Mouse (Mus musculus) adipocyte (in vitro differentiated cells): ENCODE data around the gene Gm45521.
"Not testable (repeated sequence)": the region's sequence is repeated elsewhere in the genome, so short reads cannot be mapped to it uniquely, and the experiment has no call there.

Experiments used
- DNase-seq: peaks from one replicate; pipeline ENCODE4 v3.0.0-alpha.2; 2016; ENCODE audit warnings: low spot score

The Gm45521 gene

DNA sequence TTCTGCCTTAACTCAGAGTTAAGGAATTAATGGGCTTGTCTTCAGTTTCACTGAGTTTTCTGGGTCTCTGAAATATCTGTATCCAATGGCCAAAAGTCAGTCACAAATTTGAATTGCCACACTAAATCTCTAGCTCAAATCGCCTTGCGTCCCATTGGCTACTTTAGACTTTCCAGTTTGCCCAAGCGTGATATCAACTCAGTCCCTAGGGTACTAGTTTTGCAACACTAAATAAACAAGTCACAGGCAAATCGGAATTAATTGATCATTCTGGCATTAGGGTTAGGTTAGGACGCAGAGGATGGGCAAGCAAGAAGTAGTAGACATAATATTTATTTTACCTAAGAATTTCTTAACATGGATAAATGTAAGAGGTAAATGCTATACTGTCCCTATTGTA lies 43.2 kb downstream of the Gm45521 start:
- DNase-seq: peak; percentile 18

DNA sequence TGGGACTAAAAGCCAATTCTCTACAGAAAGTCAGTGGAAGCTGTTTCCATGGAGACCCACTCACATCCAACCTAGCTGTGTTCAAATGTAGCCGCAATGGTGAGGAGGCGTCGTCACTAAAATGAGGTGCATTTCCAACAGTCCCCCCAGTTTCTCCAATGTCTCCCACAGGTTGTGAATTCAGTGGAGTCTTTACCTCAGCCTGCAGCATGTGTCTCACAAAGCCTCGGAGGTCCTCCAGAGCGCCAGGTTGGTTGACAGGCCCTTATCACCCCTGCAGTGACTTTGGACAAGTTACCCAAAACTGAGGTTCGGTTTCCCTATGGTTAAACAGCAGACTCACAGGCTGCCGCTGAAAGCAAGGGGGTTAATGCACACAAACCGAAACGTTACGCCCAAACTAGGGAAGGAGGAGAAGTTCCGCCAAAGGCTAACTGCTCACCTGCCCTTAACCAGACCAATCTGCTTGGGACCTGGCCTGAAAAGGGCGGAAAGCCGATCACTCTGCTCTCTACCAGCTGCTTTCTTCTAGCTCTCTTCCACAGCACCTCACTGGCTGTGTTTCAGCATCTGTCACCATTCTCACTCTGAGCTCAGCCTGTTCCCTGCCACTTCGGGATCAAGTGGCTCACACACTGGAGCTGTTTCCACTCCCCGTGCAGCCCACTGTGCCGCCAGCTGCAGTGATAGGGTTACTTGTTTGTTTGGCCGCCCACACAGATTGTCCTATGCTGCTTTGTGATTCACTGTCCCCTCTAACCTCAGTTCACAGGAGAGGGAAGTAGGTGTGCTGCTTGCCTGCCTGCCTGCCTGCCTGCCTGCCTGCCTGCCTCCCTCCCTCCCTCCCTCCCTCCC lies 44.0 kb downstream of the Gm45521 start:
- no peak for DNase-seq

DNA sequence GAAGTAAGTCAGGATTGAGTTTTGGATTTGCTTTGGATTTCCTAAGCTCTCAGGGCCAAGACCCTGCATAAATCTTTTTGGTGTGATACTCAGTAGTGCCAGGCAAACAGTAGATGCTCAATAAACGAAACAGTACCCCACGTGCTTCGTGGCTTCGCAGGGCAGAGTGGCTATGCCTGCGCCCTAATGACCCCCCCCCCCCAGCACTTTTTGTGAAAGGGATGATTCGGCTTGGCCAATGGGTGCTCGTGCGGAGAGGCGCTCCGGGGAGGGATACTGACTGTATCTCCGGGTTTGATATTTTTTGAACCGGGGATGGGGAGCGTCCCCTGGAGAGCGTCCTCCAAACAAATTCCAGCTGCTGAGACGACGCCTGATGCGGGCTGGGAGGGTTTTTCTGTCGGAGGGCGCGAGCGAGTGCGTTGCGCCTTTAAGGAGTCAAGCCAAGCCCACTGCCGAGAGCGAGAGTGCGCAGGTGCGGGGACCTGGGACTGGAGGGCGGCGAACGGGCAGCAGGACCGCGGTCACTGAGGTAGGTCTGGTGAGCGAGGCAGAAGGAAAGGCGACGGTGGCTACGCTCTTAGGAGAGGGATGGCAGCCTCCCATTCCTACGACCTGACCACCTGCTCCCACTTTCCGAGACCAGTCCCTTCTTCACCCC lies 45.5 kb downstream of the Gm45521 start, which contains the start of gene Abhd6:
Gene Abhd6 (plus strand): TSS at position 471 of the 661 bp plus-strand sequence.
- DNase-seq: peak; percentile 29

DNA sequence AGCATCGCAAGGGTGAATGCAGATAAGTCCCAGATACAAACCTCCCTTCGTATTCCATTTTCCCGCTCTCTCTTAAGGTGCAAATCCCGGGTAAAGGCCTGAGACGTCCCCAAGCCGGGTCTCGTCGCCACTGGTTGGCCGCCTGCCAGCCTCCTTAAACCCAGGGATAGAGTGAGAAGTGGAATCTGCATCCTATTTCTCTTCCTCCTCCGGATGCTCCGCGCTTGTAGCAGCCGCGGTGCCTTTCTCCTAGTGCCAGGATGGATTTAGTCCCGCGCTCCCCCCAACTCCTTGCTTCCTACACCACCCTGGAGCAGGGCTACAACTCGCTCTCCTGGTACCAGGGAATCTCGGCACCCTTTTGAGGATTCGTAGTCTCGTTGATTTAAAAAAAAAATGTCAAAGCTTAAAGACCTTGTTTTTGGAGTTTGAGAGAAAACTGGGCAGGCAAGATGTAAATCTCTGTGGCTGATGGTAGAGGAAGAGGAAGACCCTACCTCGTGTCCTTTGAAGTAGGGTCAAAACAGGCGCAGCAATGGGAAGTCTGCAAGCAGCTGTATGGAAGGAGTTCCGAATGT lies 46.1 kb downstream of the Gm45521 start:
- DNase-seq: no peak

DNA sequence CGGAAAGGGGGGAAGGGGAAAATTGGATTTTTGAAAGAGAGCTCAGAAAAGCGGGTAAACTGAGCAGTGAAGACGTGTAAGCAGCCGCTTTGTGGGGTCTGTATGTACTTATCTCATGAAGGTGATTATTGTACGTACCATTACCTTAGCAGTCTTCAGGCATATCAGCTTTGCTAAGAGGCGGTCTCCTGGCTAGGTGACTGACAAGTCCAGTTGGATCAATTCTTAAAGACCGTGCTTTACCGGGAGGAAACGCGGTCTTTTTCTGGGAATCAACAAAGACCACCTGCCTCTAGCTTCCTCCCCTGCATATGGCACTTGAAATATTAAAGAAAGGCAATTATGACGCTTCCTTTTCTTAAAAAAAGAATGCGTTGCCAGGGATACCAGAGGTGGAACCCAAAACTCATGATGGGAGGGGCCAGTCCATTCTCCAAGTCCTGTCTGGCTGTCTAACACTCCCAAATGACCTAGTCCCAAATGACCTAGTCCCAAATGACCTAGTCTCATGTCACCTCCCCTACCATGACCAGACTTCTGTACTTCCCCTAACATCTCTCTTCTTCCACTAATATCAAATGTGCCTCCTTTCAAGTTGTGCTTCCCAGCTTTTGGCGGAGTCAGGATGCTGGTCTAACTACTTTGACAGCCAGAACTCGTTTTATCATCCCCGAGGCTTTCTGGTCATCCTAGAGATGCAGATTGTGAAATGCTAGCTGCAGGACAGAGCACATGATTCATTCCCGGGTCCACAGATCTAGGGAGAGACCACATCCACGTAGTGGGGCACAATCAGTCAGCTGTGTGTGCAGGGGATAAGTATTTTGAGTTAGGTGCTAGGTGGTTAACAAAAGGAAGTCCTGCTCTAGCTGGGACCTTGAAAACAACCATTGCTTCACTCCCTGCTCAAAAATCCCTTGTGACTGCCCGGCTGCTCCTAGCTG lies 46.9 kb downstream of the Gm45521 start:
- no peak for DNase-seq

DNA sequence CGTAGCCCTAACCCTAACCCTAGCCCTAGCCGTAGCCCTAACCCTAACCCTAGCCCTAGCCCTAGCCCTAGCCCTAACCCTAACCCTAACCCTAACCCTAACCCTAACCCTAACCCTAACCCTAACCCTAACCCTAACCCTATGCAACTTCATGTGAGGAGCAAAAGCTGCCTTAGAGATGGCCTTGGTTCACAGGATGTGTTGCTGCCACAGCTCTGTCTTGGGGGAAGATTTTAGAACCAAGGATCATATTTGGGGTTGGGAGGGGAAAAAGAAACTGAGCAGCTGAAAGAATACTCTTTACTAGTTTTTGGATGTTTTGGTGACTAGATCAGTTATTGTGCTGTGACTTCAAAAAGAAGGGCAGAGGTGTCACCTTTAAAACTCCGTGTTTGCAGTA lies 49.0 kb downstream of the Gm45521 start:
- not testable (repeated sequence) for DNase-seq

DNA sequence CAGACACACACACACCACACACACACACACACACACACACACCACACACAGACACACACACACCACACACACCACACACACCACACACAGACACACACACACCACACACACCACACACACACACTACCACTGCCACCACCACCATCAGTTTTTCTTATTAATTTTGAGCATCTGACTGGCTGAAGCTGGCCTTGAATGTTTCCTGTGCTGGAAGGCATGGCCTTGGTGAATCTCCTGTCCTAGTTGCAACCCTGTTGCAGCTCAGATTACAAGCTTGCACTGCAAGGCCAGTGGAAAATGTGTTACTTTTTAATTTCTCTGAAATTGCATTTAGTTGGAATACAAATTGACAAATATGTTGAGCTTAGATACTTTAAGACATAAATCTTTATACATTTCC lies 50.0 kb downstream of the Gm45521 start:
- DNase-seq: no peak

DNA sequence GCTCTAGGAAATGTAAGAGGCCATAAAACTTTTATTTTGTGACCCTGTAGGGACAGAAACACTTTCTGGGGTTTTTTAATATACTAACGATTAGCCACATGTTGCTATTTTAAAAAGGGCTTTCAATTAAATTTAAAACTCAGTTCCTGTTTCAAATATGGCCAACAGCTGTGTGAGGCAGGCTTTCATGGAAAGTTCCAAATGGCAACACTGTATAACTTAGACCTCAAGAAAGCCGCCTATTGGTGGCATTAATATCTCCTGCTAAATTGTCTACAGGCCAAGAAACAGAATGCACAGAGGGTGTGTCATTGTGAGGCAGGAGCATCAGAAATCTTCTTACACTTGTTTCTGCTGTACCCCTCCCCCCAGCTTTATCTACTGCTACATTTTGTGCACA lies 50.4 kb downstream of the Gm45521 start:
- no peak for DNase-seq

DNA sequence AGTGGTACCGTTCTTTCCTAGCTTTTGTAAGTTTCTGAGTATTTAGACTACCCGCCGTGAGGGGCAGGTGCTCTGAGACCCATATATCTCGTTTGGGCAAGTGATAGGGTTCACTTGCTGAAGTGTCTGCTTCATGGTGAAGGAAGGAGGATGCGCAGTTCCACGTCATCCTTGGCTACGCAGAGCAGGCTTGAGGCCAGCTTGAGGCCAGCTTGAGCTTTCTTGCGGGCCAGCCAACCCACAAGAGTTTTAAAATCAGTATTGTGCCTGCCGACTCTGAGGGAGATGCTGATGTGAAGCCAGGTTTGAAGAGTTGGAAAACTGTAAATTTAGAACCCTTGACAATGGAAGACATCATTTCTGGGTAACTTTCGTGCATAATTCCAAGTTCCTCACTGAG lies 50.8 kb downstream of the Gm45521 start:
- DNase-seq: no peak
